Mouse (Mus musculus): ENCODE measurements around the gene Ccdc12. TPM values are rescaled to one million over a fixed set of nuclear protein-coding genes. Genes with fewer than 3 reads are reported as not detected.
A peak's percentile ranks its signal among the peaks of the same experiment; 100 is the strongest.

Ccdc12 gene
- total and polyA plus RNA-seq, 3 experiments = 85.2 to 104 (median 97.8) TPM

GRCm38 (mm10) chr9:110665912-110666311, 9.6 kb downstream of the Ccdc12 start (continued):
- 0 out of 2 replicates have a peak, but pooled peaks have one; percentile 23 for TF ChIP-seq HCFC1 (IDR thresholded peaks at IDR 0.05; ENCODE audit: low read depth, low read length)
- TF ChIP-seq ZNF384 (IDR thresholded peaks at IDR 0.05; ENCODE audit: low read depth, low read length) = no peak
- no peak for TF ChIP-seq GABPA (IDR thresholded peaks at IDR 0.05; ENCODE audit: insufficient replicate concordance, low read depth, low read length)
- peak; percentile 72 for TF ChIP-seq MEF2A (IDR thresholded peaks at IDR 0.05; ENCODE audit: borderline replicate concordance, low read depth, low read length)
- peak; percentile 63; the same call in 1 of the 2 replicates for TF ChIP-seq ELF1 (IDR thresholded peaks at IDR 0.05; ENCODE audit: low read depth, low read length)
- peak; percentile 58; the same call in 1 of the 2 replicates for TF ChIP-seq TCF12 (IDR thresholded peaks at IDR 0.05; ENCODE audit: low read depth, low read length)
- no peak for TF ChIP-seq ZMIZ1 (IDR thresholded peaks at IDR 0.05; ENCODE audit: low read depth, low read length)
- TF ChIP-seq USF2 (conservative IDR thresholded peaks at IDR 0.05; ENCODE audit: low read depth, low read length) = no peak
- no peak for TF ChIP-seq MYC (IDR thresholded peaks at IDR 0.05; ENCODE audit: low read depth, low read length)
- TF ChIP-seq ZC3H11A (IDR thresholded peaks at IDR 0.05; ENCODE audit: low read depth, low read length) = no peak
- TF ChIP-seq BHLHE40 (IDR thresholded peaks at IDR 0.05; ENCODE audit: low read depth, low read length) = no peak
- TF ChIP-seq RAD21 (IDR thresholded peaks at IDR 0.05; ENCODE audit: low read depth, low read length) = no peak; the same call in 1 of the 2 replicates
- no peak for TF ChIP-seq CHD2 (IDR thresholded peaks at IDR 0.05; ENCODE audit: low read length)
- TF ChIP-seq ZKSCAN1 (IDR thresholded peaks at IDR 0.05; ENCODE audit: borderline replicate concordance, low read depth, low read length) = no peak

DNA sequence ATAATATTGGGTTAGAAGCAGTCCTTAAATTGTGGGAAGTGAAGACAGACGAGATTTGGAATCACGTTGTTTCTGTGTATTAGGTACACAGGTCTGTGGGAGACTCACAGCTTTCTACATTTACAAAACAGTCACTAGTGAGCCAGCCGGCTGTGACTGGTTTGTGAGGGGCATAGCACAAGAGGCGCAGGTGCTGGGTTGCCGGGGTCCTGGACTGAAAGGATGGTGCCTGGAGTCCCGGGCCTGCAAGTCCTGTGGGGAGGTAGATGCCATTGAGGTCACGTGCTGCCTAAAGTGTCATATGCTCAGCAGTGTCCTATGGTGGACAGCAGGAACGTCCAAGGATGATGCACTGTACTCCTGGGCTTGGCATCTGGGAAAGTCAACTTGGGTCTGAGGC, 10.1 kb downstream of the Ccdc12 start:
- dilution Hi-C loops (cut with MboI; ENCODE audit: extremely low pct_ligation_motif_present, extremely low pct_unique_long_range_greater_than_20kb, low sequenced_read_pairs) (no loop called here), in situ Hi-C loops (cut with MboI; ENCODE audit: low pct_ligation_motif_present, low pct_unique_long_range_greater_than_20kb, low sequenced_read_pairs) (no loop called here)
- Histone ChIP-seq H3K79me2 (replicated peaks; ENCODE audit: control insufficient read depth, extremely low read depth, insufficient read depth, poor library complexity, severe bottlenecking) (peaks cover 47% of the 10 kb centered on the region), H3K27me3 (replicated peaks) (no peaks in the 10 kb centered on the region), H3K9me3 (replicated peaks; ENCODE audit: low read length) (no peaks in the 10 kb centered on the region), H3K4me2 (ENCODE audit: insufficient read depth, low read depth, poor library complexity, severe bottlenecking) (peak overlapping the region; percentile 90), H3K27ac (ENCODE audit: insufficient read depth, low read depth) (no peak overlapping the region), H3K36me3 (replicated peaks in 1 of 2; ENCODE audit: control insufficient read depth in 1 of 2, insufficient read depth in 1 of 2, low read length in 1 of 2) (peaks cover 5 to 36% of the 10 kb centered on the region in 2 experiments), H3K4me1 (ENCODE audit: control insufficient read depth in 1 of 2, insufficient read depth in 2 of 2) (peaks cover 16 to 80% of the 10 kb centered on the region in 2 experiments), H3K4me3 (replicated peaks in 1 of 3; ENCODE audit: low read depth in 2 of 3, low read length in 2 of 3, poor library complexity in 1 of 3) (no peak overlapping the region), H3K9ac (ENCODE audit: insufficient read depth, low read depth) (no peak overlapping the region)
- DNase-seq (ENCODE audit: extremely low read depth) = no peak
- TF ChIP-seq SMC3 (IDR thresholded peaks at IDR 0.05; ENCODE audit: low read depth, low read length) (no peak), ZNF384 (IDR thresholded peaks at IDR 0.05; ENCODE audit: low read depth, low read length) (no peak), TCF12 (IDR thresholded peaks at IDR 0.05; ENCODE audit: low read depth, low read length) (no peak), ZMIZ1 (IDR thresholded peaks at IDR 0.05; ENCODE audit: low read depth, low read length) (no peak), ZC3H11A (IDR thresholded peaks at IDR 0.05; ENCODE audit: low read depth, low read length) (no peak), MAX (IDR thresholded peaks at IDR 0.05; ENCODE audit: low read length) (no peak), PAX5 (IDR thresholded peaks at IDR 0.05; ENCODE audit: low read length) (no peak), MAZ (IDR thresholded peaks at IDR 0.05; ENCODE audit: low read depth, low read length) (no peak), CHD2 (IDR thresholded peaks at IDR 0.05; ENCODE audit: low read length) (no peak), IRF4 (IDR thresholded peaks at IDR 0.05; ENCODE audit: low read depth, low read length) (no peak)

All from CH12.LX (cell line).